9 mouse cellular contexts compared by ENCODE assay signal in the genomic region with DNA sequence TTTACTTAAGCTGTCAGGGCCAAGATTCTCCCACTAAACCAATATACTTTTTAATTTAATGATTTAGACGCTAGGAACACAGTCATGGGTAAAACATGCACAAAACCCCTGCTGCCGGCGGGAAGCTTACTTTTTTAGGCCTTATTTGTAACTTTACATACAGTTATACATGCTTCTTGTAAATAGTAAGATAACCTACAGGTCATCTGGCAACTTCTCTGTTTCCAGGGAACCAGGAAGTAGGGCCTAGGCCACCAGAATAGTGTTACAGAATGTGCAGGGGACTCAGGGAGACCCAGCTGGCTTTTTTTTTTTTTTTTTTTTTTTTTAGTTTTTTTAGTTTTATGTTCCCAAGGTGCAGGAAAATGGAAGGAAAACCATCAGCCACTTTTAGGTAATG. TPM values are rescaled to one million over a fixed set of nuclear protein-coding genes. Genes with fewer than 3 reads are reported as not detected.
DNase-seq lines count a peak whose midpoint lies in the region; ATAC-seq and TF ChIP-seq lines count a peak whose summit lies in the region.
"Had no signal": no experiment of that assay in that cellular context is flagged by ENCODE, and none has a peak within 500 bp of the region (broad histone marks: within the 10 kb centered on the region; RNA-seq: fewer than 3 reads in every experiment).

No protein-coding gene starts in this region.

- TF ChIP-seq CTCF in bone marrow macrophage, adult 2 months (IDR thresholded peaks at IDR 0.05; ENCODE audit: low read depth, low read length) = no peak

- H3K27ac ChIP-seq in hindbrain, embryonic 10.5 days = no peak overlapping the region
- no peak overlapping the region for H3K27ac ChIP-seq in hindbrain, embryonic 11.5 days (ENCODE audit: low read depth, low read length)
- H3K27ac ChIP-seq in bone marrow macrophage, adult 2 months (ENCODE audit: insufficient read depth, low read depth, low read length) = peak overlapping the region; percentile 49
- H3K27ac ChIP-seq in midbrain, embryonic 16.5 days (ENCODE audit: low read length) = no peak overlapping the region

- peaks cover 3% of the 10 kb centered on the region; the same call in 1 of the 2 replicates for H3K27me3 ChIP-seq in hindbrain, embryonic 10.5 days (ENCODE audit: insufficient read depth, poor library complexity, severe bottlenecking)
- H3K27me3 ChIP-seq in hindbrain, embryonic 11.5 days (ENCODE audit: control insufficient read depth, insufficient read depth, low read length) = no peaks in the 10 kb centered on the region
- no peaks in the 10 kb centered on the region for H3K27me3 ChIP-seq in midbrain, embryonic 16.5 days (ENCODE audit: control insufficient read depth, insufficient read depth, low read depth, low read length)

- peak overlapping the region; percentile 77 for H3K4me3 ChIP-seq in hindbrain, embryonic 10.5 days
- no peak overlapping the region for H3K4me3 ChIP-seq in hindbrain, embryonic 11.5 days (ENCODE audit: low read depth, low read length)
- peak overlapping the region; percentile 86 for H3K4me3 ChIP-seq in bone marrow macrophage, adult 2 months (ENCODE audit: insufficient read depth, low read length)
- H3K4me3 ChIP-seq in midbrain, embryonic 16.5 days (ENCODE audit: low read depth, low read length) = peak overlapping the region; percentile 91

- 80% methylated on average over 3 of the region's 3 CpGs for WGBS in hindbrain, embryonic 10.5 days
- 85% methylated on average over 3 of the region's 3 CpGs for WGBS in hindbrain, embryonic 11.5 days
- 70% methylated on average over 3 of the region's 3 CpGs for WGBS in midbrain, embryonic 16.5 days

- TF ChIP-seq POLR2A in bone marrow macrophage, adult 2 months (IDR thresholded peaks at IDR 0.05; ENCODE audit: borderline replicate concordance, low read depth, low read length) = no peak

- no peaks in the 10 kb centered on the region for H3K36me3 ChIP-seq in hindbrain, embryonic 10.5 days
- H3K36me3 ChIP-seq in hindbrain, embryonic 11.5 days (ENCODE audit: control insufficient read depth, insufficient read depth, low read length) = no peaks in the 10 kb centered on the region
- H3K36me3 ChIP-seq in midbrain, embryonic 16.5 days (ENCODE audit: control insufficient read depth, insufficient read depth, low read length) = no peaks in the 10 kb centered on the region

- H3K4me2 ChIP-seq in hindbrain, embryonic 11.5 days (replicated peaks; ENCODE audit: low read depth, low read length) = no peak overlapping the region
- H3K4me2 ChIP-seq in midbrain, embryonic 16.5 days (ENCODE audit: low read length) = peak overlapping the region; percentile 84

- ATAC-seq in hindbrain, embryonic 11.5 days (ENCODE audit: low FRiP score) = no peak
- ATAC-seq in midbrain, embryonic 16.5 days = no peak

- no peak overlapping the region; the same call in 1 of the 2 replicates for H3K9ac ChIP-seq in hindbrain, embryonic 11.5 days (ENCODE audit: low read depth, low read length)
- H3K9ac ChIP-seq in midbrain, embryonic 16.5 days (ENCODE audit: low read depth, low read length) = no peak overlapping the region

- no peaks in the 10 kb centered on the region for H3K9me3 ChIP-seq in hindbrain, embryonic 10.5 days
- H3K9me3 ChIP-seq in hindbrain, embryonic 11.5 days (ENCODE audit: control insufficient read depth, low read length) = no peaks in the 10 kb centered on the region
- H3K9me3 ChIP-seq in midbrain, embryonic 16.5 days (replicated peaks; ENCODE audit: control insufficient read depth, low read length, poor library complexity, severe bottlenecking) = no peaks in the 10 kb centered on the region

- peaks cover 22% of the 10 kb centered on the region for H3K4me1 ChIP-seq in hindbrain, embryonic 10.5 days (replicated peaks)
- no peaks in the 10 kb centered on the region for H3K4me1 ChIP-seq in hindbrain, embryonic 11.5 days (replicated peaks; ENCODE audit: control insufficient read depth, insufficient read depth, low read length)
- H3K4me1 ChIP-seq in bone marrow macrophage, adult 2 months (ENCODE audit: control insufficient read depth, insufficient read depth, low read length) = peaks cover 12% of the 10 kb centered on the region
- H3K4me1 ChIP-seq in midbrain, embryonic 16.5 days (ENCODE audit: control insufficient read depth, insufficient read depth, low read length) = peaks cover 13% of the 10 kb centered on the region

- no peak for DNase-seq in hindbrain, embryonic 10.5 days (ENCODE audit: low spot score)
- no peak for DNase-seq in hindbrain, embryonic 11.5 days (ENCODE audit: low spot score)
- peak; percentile 29 for DNase-seq in induced T-regulatory cell, adult 2 months (ENCODE audit: low read depth)
- no peak for DNase-seq in adrenal gland, adult (ENCODE audit: inconsistent age in 2 of 2, low spot score in 1 of 2)
- DNase-seq in spleen, postnatal 10 days (ENCODE audit: low spot score in 2 of 2) = no peak
- DNase-seq in adipocyte (ENCODE audit: low spot score) = no peak
- DNase-seq: thymus, adult 2 months had no signal

RNA-seq across cellular contexts. Expression of gene Eif2ak4, which starts 1.2 kb away (rescaled TPM):
- 11.4 and 14.2 TPM in 2 replicates for polyA plus RNA-seq in hindbrain, embryonic 10.5 days (2016; fragmentation: Nextera tagmentation; extraction: Ambion mirVana)
- 11.0 and 11.7 TPM in 2 replicates for polyA plus RNA-seq in hindbrain, embryonic 11.5 days (2014; fragmentation: Nextera tagmentation; extraction: Ambion mirVana)
- 10.5 and 12.0 TPM in 2 replicates for polyA plus RNA-seq in bone marrow macrophage, adult 2 months (2012; ENCODE audit: insufficient read depth, insufficient read length, missing spikeins)
- 8.4 and 9.3 TPM in 2 replicates for polyA plus RNA-seq in midbrain, embryonic 16.5 days (2015; fragmentation: Nextera tagmentation; extraction: Ambion mirVana)

RNA-seq across cellular contexts. Expression of gene Gpr176, which starts 16.4 kb away (rescaled TPM):
- 0.39 TPM in 2 replicates for polyA plus RNA-seq in hindbrain, embryonic 10.5 days (2016; fragmentation: Nextera tagmentation; extraction: Ambion mirVana)
- polyA plus RNA-seq in hindbrain, embryonic 11.5 days (2014; fragmentation: Nextera tagmentation; extraction: Ambion mirVana) = 0.59 and 0.82 TPM in 2 replicates
- polyA plus RNA-seq in bone marrow macrophage, adult 2 months (2012; ENCODE audit: insufficient read depth, insufficient read length, missing spikeins) = 1.8 and 2.4 TPM in 2 replicates
- 6.3 and 7.7 TPM in 2 replicates for polyA plus RNA-seq in midbrain, embryonic 16.5 days (2015; fragmentation: Nextera tagmentation; extraction: Ambion mirVana)
